Mouse (Mus musculus) hindbrain, embryonic 11.5 days (tissue): ENCODE results near the gene Lrrc51. TPM values are rescaled to one million over a fixed set of nuclear protein-coding genes. Genes with fewer than 3 reads are reported as not detected.
"Not testable (repeated sequence)": the region's sequence is repeated elsewhere in the genome, so short reads cannot be mapped to it uniquely, and the experiment has no call there.

Experiments used
- ATAC-seq: fragments of 200-750 bp; cut with Nextera tagmentation; 2 replicates; pipeline ENCODE4 v1.8.0; 2017; ENCODE audit warnings: mild to moderate bottlenecking, moderate TSS enrichment, moderate library complexity; ENCODE audit not compliant: low FRiP score
- DNase-seq: peaks from one replicate; pipeline ENCODE4 v3.0.0-alpha.2; 2015; ENCODE audit warnings: low spot score
- H3K27ac ChIP-seq: fragments of 300-500 bp; sonication (generic); 2 replicates; pipeline ENCODE4 v1.5.1; 2014; ENCODE audit warnings: mild to moderate bottlenecking, low read depth, low read length
- H3K27me3 ChIP-seq: fragments of 300-500 bp; sonication (generic); 2 replicates; pipeline ENCODE4 v1.6.1; 2014; ENCODE audit warnings: mild to moderate bottlenecking, low read length, moderate library complexity, mixed read lengths; ENCODE audit not compliant: control insufficient read depth, insufficient read depth
- H3K36me3 ChIP-seq: fragments of 300-500 bp; sonication (generic); 2 replicates; pipeline ENCODE4 v1.6.1; 2014; ENCODE audit warnings: mild to moderate bottlenecking, low read length, moderate library complexity, mixed read lengths; ENCODE audit not compliant: control insufficient read depth, insufficient read depth
- H3K4me1 ChIP-seq: fragments of 300-500 bp; sonication (generic); replicated peaks from 2 replicates; pipeline ENCODE4 v1.6.1; 2014; ENCODE audit warnings: low read length, mixed read lengths; ENCODE audit not compliant: control insufficient read depth, insufficient read depth
- H3K4me2 ChIP-seq: fragments of 300-500 bp; sonication (generic); replicated peaks from 2 replicates; pipeline ENCODE4 v1.6.1; 2014; ENCODE audit warnings: mild to moderate bottlenecking, low read depth, low read length
- H3K4me3 ChIP-seq: fragments of 300-500 bp; sonication (generic); 2 replicates; pipeline ENCODE4 v1.5.1; 2014; ENCODE audit warnings: low read depth, low read length
- H3K9ac ChIP-seq: fragments of 300-500 bp; sonication (generic); 2 replicates; pipeline ENCODE4 v1.6.1; 2014; ENCODE audit warnings: low read depth, low read length
- H3K9me3 ChIP-seq: fragments of 300-500 bp; sonication (generic); 2 replicates; pipeline ENCODE4 v1.6.1; 2016; ENCODE audit warnings: low read length; ENCODE audit not compliant: control insufficient read depth
- WGBS: fragments of 180-500 bp; shearing (Covaris S2); extraction: QIAGEN DNeasy Blood & Tissue Kit; methylation state at CpG from one replicate; pipeline ENCODE4 v1.1.7; 2014; 5-methylcytosine and 5-hydroxymethylcytosine counted together
- polyA plus RNA-seq: library from polyadenylated mRNA; unstranded; fragments of >200 nt; fragmentation: Nextera tagmentation; extraction: Ambion mirVana; gene quantifications from 2 replicates; pipeline ENCODE4 v1.2.1, GENCODE M21; 2014

Gene Lrrc51
- polyA plus RNA-seq, 1 experiment from 2014 or later, result 12.2 TPM

DNA sequence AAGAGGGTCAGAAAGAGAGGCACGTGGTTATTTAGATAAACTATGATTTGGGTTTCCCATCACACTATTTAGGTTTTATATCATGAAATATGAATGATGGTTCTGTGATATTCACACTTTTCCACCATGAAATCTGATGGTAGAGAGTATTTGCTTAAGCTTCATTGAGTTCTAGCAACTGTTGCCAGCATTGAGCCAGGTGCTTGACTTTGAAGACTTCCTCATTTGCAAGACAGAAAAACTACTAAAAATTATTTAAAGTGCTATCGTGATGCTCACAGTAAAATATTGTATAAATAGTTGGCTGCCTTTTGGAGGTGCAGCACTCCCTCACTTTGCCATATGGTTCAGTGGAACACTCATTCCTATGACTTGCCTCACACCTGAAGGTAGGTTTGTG, 21.6 kb upstream of the Lrrc51 start:
- Histone ChIP-seq H3K27me3 (no peaks in the 10 kb centered on the region), H3K4me3 (no peak overlapping the region), H3K4me2 (no peak overlapping the region), H3K36me3 (no peaks in the 10 kb centered on the region), H3K9me3 (no peaks in the 10 kb centered on the region), H3K27ac (no peak overlapping the region), H3K4me1 (no peaks in the 10 kb centered on the region), H3K9ac (no peak overlapping the region)
- ATAC-seq, result no peak
- 93% methylated on average over 2 of the region's 2 CpGs for WGBS
- no peak for DNase-seq

DNA sequence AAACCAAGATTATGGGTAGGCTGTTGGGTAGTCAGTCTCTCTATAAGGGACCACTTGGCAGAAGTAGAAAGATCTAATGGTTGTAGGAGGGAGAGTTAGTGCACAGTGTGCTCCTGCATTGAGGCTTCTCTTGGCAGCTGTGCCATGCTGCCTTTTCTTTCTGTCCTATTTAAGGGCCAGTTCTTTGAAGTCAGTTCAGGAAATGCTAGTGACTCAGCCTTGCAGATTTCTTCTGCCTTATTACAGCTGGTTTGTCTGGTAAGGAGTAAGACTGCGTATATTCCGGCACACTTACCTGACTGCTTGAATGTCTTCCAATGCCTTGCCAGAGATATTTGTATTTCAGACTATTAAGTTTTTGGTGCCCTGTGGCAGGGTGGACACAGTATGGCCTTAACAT, 20.5 kb upstream of the Lrrc51 start:
- DNase-seq, result no peak
- H3K27me3 ChIP-seq, result no peaks in the 10 kb centered on the region
- H3K9ac ChIP-seq, result no peak overlapping the region
- H3K27ac ChIP-seq, result no peak overlapping the region
- no peak for ATAC-seq
- H3K4me1 ChIP-seq, result no peaks in the 10 kb centered on the region
- WGBS, result 88% methylated on average over 2 of the region's 2 CpGs
- no peak overlapping the region for H3K4me3 ChIP-seq
- no peak overlapping the region for H3K4me2 ChIP-seq
- H3K36me3 ChIP-seq, result no peaks in the 10 kb centered on the region
- no peaks in the 10 kb centered on the region for H3K9me3 ChIP-seq

DNA sequence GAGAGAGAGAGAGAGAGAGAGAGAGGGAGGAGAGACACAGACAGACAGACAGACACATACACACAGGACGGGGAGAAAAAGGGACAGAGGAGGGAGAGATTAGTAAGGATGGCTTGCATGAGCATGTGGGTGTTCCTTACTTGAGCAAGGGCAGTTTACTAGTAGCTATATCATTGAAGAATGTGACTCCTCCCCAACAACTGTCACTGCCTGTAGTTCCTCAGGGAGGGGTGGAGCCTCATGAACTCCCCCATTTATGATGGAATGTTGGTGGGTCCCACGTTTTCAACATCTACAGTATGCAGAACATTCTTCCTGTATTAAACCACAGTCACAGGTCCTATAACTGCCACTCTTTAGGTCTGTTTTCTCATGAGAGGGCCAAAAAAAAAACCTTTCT, 18.4 kb upstream of the Lrrc51 start:
- no peak for DNase-seq
- WGBS, result 64% methylated on average over 2 of the region's 2 CpGs

DNA sequence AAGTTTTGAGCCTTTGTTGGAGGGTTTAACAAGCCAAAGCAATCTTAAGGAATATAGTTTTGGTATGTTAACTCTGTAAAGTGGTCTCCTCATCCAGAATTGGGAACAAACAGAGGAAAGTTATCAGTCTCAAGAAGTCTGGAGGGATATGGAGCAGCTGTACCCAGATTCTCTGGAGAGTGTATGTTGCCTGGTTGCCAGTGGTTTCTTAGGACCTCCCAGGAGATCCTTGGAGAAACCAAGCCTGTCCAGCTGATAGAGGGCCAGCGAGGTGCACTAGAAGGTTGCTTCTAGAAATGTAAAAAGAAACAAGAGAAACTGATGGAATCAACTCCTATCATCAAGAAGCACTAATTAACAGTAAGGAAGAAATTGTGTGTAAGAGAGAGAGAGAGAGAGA, 18.0 kb upstream of the Lrrc51 start:
- H3K4me2 ChIP-seq, result no peak overlapping the region
- H3K27ac ChIP-seq, result no peak overlapping the region
- H3K9me3 ChIP-seq, result no peaks in the 10 kb centered on the region
- no peak overlapping the region for H3K9ac ChIP-seq
- no peaks in the 10 kb centered on the region for H3K4me1 ChIP-seq
- no peaks in the 10 kb centered on the region for H3K27me3 ChIP-seq
- no peak for ATAC-seq
- H3K36me3 ChIP-seq, result no peaks in the 10 kb centered on the region
- H3K4me3 ChIP-seq, result no peak overlapping the region
- WGBS, result 88% methylated on average over 1 of the region's 1 CpGs
- DNase-seq, result no peak

More for the DNA sequence above, 18.4 kb upstream of the Lrrc51 start:
- no peak overlapping the region for H3K4me3 ChIP-seq
- H3K9ac ChIP-seq, result no peak overlapping the region
- no peak for ATAC-seq
- H3K9me3 ChIP-seq, result no peaks in the 10 kb centered on the region
- no peak overlapping the region for H3K4me2 ChIP-seq
- H3K27ac ChIP-seq, result no peak overlapping the region
- H3K4me1 ChIP-seq, result no peaks in the 10 kb centered on the region
- no peaks in the 10 kb centered on the region for H3K27me3 ChIP-seq
- H3K36me3 ChIP-seq, result no peaks in the 10 kb centered on the region

DNA sequence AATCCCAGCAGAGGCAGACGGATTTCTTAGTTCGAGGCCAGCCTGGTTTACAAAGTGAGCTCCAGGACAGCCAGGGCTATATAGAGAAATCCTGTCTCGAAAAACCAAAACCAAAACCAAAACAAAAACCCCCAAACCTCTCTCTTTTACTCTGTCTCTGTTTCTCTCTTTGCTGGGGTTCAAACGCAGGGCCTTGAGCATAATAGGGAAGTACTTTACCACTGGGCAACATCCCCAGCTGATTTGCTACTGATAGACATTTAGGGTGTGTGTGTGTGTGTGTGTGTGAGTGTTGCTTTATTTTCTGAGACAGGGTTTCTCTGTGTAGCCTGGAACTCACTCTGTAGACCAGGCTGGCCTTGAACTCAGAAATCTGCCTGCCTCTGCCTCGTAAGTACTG, 15.3 kb upstream of the Lrrc51 start:
- H3K4me2 ChIP-seq, H3K27me3 ChIP-seq, H3K4me1 ChIP-seq, H3K9ac ChIP-seq, ATAC-seq, DNase-seq, H3K9me3 ChIP-seq, H3K27ac ChIP-seq, H3K36me3 ChIP-seq, H3K4me3 ChIP-seq: not testable (repeated sequence)
- 91% methylated on average over 5 of the region's 5 CpGs for WGBS

DNA sequence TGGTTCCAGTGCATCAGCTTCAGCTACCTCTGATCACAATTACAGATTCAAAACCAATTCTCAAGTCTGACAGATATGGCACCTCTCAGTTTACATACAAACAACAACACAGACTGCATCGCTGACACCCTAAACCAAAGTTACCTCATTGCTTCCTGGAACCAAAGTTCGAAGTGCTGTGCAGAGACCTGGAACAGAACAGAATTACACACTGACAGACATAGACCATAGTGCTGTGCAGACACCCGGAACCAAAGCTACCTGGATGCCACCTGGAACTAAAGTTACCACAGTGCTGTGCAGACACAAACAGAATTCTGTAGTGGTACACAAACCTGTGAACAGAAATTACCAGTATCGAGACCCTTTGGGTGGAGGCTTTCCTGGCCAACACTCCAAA, 6.1 kb upstream of the Lrrc51 start:
- ATAC-seq, result no peak
- Histone ChIP-seq H3K9me3 (no peaks in the 10 kb centered on the region), H3K36me3 (no peaks in the 10 kb centered on the region), H3K27ac (no peak overlapping the region), H3K4me2 (no peak overlapping the region), H3K9ac (no peak overlapping the region), H3K4me1 (no peaks in the 10 kb centered on the region), H3K4me3 (no peak overlapping the region), H3K27me3 (no peaks in the 10 kb centered on the region)
- WGBS, result 95% methylated on average over 4 of the region's 4 CpGs
- DNase-seq, result no peak

DNA sequence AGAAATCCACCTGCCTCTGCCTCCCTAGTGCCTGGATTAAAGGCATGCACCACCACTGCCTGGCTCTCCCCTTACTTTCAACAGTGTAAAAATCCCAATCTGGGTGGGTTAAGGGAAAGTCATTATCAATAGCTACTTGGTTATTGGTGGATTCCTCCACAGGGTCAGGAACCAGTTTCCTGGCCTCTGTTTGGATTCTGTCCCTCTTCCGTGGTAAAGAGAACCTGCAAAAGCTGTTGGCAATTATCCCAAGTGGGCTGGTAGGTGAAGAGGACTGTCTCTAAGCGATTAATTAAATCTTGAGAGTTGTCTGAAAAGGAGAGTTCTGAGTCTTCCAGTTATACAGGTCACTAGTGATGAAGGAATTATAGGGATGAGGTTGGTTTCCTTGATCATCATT, 4.7 kb upstream of the Lrrc51 start:
- whole genome bisulfite sequencing, result 91% methylated on average over 2 of the region's 2 CpGs
- Histone ChIP-seq H3K4me1 (no peaks in the 10 kb centered on the region), H3K4me3 (no peak overlapping the region), H3K27me3 (no peaks in the 10 kb centered on the region), H3K9ac (no peak overlapping the region), H3K27ac (no peak overlapping the region), H3K9me3 (no peaks in the 10 kb centered on the region), H3K36me3 (no peaks in the 10 kb centered on the region), H3K4me2 (no peak overlapping the region)
- ATAC-seq (no peak), DNase-seq (no peak)

DNA sequence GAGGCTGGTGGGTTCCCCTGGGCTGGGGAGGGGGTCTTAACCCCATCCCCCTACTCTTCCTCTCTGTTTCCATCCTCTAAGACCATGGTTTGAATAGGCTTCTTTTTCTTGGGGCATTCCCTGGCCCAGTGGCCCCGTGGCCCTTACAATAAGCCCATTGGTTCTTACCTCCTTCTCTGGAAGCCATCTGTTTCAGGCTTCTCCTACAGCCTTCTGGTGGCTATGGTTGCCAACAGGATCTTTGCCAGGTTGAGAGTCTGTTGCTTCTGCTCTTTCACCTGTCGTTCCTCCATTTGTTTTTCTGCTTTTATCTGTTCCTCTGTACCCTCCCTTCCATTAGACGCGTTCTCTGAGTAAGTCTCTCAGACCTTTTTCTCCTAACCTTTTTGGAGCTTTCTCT, 3.9 kb upstream of the Lrrc51 start:
- DNase-seq (no peak), ATAC-seq (no peak)
- Histone ChIP-seq H3K4me1 (no peaks in the 10 kb centered on the region), H3K4me3 (no peak overlapping the region), H3K4me2 (no peak overlapping the region), H3K9me3 (no peaks in the 10 kb centered on the region), H3K27me3 (no peaks in the 10 kb centered on the region), H3K27ac (no peak overlapping the region), H3K36me3 (no peaks in the 10 kb centered on the region), H3K9ac (no peak overlapping the region)
- 92% methylated on average over 4 of the region's 4 CpGs for WGBS

DNA sequence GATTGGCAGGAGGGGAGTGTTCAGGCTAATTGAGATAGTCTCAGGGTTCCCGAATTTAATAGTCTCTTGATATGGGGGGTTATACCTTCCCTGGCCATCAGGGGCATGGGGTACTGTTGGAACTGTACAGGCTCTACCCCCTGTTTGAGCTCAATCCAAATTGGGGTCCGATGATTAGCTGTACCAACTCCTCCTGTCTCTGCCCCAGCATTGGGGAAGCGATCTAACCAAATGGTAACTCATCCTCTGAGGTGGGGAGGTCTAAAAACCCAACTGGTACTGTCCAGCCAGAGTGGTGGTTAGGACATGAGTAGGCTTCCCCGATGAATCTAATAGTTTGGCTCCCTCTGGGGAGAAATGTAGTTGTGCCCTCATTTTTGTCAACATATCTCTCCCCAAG, 3.3 kb upstream of the Lrrc51 start:
- DNase-seq, result no peak
- Histone ChIP-seq H3K9ac (no peak overlapping the region), H3K4me2 (no peak overlapping the region), H3K4me3 (no peak overlapping the region), H3K27ac (no peak overlapping the region), H3K36me3 (no peaks in the 10 kb centered on the region), H3K9me3 (no peaks in the 10 kb centered on the region), H3K27me3 (no peaks in the 10 kb centered on the region), H3K4me1 (no peaks in the 10 kb centered on the region)
- 96% methylated on average over 4 of the region's 4 CpGs for WGBS
- no peak for ATAC-seq
